Mouse (Mus musculus) midbrain, embryonic 14.5 days (tissue): ENCODE measurements around the gene Luc7l2. TPM values are rescaled to one million over a fixed set of nuclear protein-coding genes. Genes with fewer than 3 reads are reported as not detected.
"Not testable (repeated sequence)": the region's sequence is repeated elsewhere in the genome, so short reads cannot be mapped to it uniquely, and the experiment has no call there.

ENCODE experiments used
- ATAC-seq: fragments of 200-750 bp; cut with Nextera tagmentation; 2 replicates; pipeline ENCODE4 v1.8.0; 2017; ENCODE audit warnings: moderate number of reproducible peaks, moderate library complexity; ENCODE audit not compliant: low FRiP score, low TSS enrichment
- DNase-seq: peaks from one replicate; pipeline ENCODE4 v3.0.0-alpha.2; 2015
- H3K27ac ChIP-seq: fragments of 300-500 bp; sonication (generic); replicated peaks from 2 replicates; pipeline ENCODE4 v1.5.1; 2014; ENCODE audit warnings: mild to moderate bottlenecking, low read depth, low read length, moderate library complexity
- H3K27me3 ChIP-seq: fragments of 300-500 bp; sonication (generic); 2 replicates; pipeline ENCODE4 v1.6.1; 2014; ENCODE audit warnings: low read length, control low read depth, mixed read lengths; ENCODE audit not compliant: control insufficient read depth, insufficient read depth
- H3K36me3 ChIP-seq: fragments of 300-500 bp; sonication (generic); 2 replicates; pipeline ENCODE4 v1.6.1; 2014; ENCODE audit warnings: low read length, control low read depth; ENCODE audit not compliant: control insufficient read depth, insufficient read depth
- H3K4me1 ChIP-seq: fragments of 300-500 bp; sonication (generic); 2 replicates; pipeline ENCODE4 v1.6.1; 2014; ENCODE audit warnings: mild to moderate bottlenecking, antibody characterized with exemption, low read length, control low read depth; ENCODE audit not compliant: control insufficient read depth, insufficient read depth
- H3K4me2 ChIP-seq: fragments of 300-500 bp; sonication (generic); 2 replicates; pipeline ENCODE4 v1.6.1; 2014; ENCODE audit warnings: mild to moderate bottlenecking, low read length, moderate library complexity
- H3K4me3 ChIP-seq: fragments of 300-500 bp; sonication (generic); replicated peaks from 2 replicates; pipeline ENCODE4 v1.5.1; 2014; ENCODE audit warnings: low read depth, low read length
- H3K9ac ChIP-seq: fragments of 300-500 bp; sonication (generic); replicated peaks from 2 replicates; pipeline ENCODE4 v1.6.1; 2014; ENCODE audit warnings: mild to moderate bottlenecking, low read length, moderate library complexity
- H3K9me3 ChIP-seq: fragments of 300-500 bp; sonication (generic); 2 replicates; pipeline ENCODE4 v1.6.1; 2016; ENCODE audit warnings: low read length, control low read depth, mixed read lengths; ENCODE audit not compliant: control insufficient read depth
- WGBS: fragments of 180-500 bp; shearing (Covaris S2); extraction: QIAGEN DNeasy Blood & Tissue Kit; methylation state at CpG from one replicate; pipeline ENCODE4 v1.1.7; 2014; 5-methylcytosine and 5-hydroxymethylcytosine counted together
- polyA plus RNA-seq: library from polyadenylated mRNA; unstranded; fragments of >200 nt; fragmentation: Nextera tagmentation; extraction: Ambion mirVana; gene quantifications from 2 replicates; pipeline ENCODE4 v1.2.1, GENCODE M21; 2014

Gene Luc7l2
- polyA plus RNA-seq, 1 experiment from 2014 or later: 48.3 TPM

DNA sequence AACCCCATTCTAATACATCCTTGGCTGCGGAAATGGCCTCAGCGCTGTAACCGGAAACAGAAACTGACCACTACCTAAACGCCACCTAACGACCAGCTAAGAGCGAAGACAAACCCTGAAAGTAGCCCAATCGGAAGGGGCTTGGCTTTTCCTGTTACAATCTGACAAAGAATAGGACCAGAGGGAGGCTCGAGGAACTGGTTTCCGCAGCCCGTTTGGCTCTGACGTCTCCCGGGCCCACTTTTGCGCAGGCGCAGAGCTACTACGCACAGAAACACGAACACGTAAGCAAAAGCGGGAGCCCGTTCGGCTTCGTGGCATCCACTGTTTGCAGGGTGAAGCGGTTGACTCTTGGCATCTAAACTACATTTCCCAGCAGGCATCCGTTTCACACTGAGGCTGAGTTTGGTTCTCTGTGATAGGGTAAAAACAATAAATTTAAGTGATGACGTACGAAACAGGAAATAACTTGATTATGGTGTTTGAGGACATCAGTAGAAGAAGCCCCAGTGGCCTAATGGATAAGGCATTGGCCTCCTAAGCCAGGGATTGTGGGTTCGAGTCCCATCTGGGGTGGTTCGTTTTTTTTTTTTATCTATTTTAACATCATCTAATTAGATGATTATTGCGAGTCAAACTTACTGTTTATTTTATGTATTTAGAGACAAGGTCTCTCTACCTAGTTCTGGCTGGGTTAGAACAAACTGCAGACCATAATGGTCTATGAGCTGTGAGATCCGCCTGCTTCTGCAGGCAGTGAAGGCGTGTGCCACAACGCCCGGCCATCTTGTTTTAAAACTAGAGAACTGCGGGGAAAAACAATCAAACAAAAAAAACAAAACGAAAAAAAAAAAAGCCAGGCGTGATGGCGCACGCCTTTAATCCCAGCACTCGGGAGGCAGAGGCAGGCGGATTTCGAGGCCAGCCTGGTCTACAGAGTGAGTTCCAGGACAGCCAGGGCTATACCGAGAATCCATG, 17.4 kb upstream of the Luc7l2 start, which contains the start of gene Fmc1:
Gene Fmc1, plus strand, starts transcription at position 75 of the 978 bp plus-strand sequence.
- Histone ChIP-seq H3K4me2 (peak within 1 kb of the TSS; percentile 90), H3K4me3 (peak within 1 kb of the TSS; percentile 85), H3K9me3 (no peaks in the 10 kb centered on the region), H3K27me3 (no peaks in the 10 kb centered on the region), H3K27ac (peak within 1 kb of the TSS; percentile 97), H3K36me3 (no peaks in the 10 kb centered on the region), H3K4me1 (no peaks in the 10 kb centered on the region), H3K9ac (peak within 1 kb of the TSS; percentile 82)
- ATAC-seq (peak; percentile 91), DNase-seq (peak; percentile 99)
- 6% methylated on average over 41 of the region's 41 CpGs for WGBS

DNA sequence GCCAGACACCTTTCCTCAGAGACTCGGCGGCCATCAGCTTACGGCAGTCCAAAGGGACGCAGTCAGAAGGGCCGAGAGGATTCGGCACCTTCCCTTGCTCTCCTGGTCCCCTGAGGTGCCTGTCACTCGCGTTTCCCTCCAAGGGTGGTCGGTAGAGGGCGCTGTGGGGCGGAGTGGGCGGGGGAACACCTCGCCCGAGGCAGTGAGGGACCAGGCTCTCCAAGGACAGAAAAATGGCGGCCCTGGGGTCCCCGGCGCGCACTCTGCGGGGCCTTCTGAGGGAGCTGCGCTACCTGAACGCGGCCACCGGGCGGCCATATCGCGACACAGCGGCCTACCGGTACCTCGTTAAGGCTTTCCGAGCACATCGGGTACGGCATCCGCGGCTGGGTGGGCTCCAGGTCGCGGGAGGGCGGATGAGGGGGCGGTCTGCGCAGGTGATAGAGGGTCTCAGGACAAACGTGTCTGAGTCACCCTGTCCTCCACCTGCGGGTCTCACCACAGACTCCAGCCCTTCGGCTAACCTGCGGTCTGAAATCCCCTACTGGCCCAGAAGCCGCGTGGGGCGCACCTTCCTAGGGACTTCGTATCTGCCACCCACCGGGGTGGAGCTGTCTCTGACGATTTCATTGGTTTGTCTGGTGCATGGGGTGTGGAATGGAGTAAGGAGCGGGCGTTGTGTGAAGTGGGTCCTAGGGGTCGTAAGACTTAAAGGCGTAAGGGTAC, 16.3 kb upstream of the Luc7l2 start:
- Histone ChIP-seq H3K4me2 (peak overlapping the region; percentile 63), H3K36me3 (peaks cover under 1% of the 10 kb centered on the region; the same call in 1 of the 2 replicates), H3K27me3 (no peaks in the 10 kb centered on the region), H3K9me3 (no peaks in the 10 kb centered on the region), H3K4me3 (peak overlapping the region; percentile 85), H3K27ac (peak overlapping the region; percentile 97), H3K4me1 (no peaks in the 10 kb centered on the region), H3K9ac (peak overlapping the region; percentile 82)
- under 1% methylated on average over 53 of the region's 53 CpGs for WGBS
- ATAC-seq: peak; percentile 74
- peak; percentile 97 for DNase-seq

- WGBS: 3% methylated on average over 9 of the region's 9 CpGs
- H3K9ac ChIP-seq: peak overlapping the region; percentile 82
- H3K9me3 ChIP-seq: no peaks in the 10 kb centered on the region
- ATAC-seq (no peak), DNase-seq (no peak)
- no peaks in the 10 kb centered on the region for H3K4me1 ChIP-seq
- no peaks in the 10 kb centered on the region for H3K27me3 ChIP-seq
- H3K4me2 ChIP-seq: peak overlapping the region; percentile 63
- peaks cover 3% of the 10 kb centered on the region; the same call in 1 of the 2 replicates for H3K36me3 ChIP-seq
- peak overlapping the region; percentile 85 for H3K4me3 ChIP-seq
- peak overlapping the region; percentile 97 for H3K27ac ChIP-seq
Observed at GRCm38 (mm10) chr6:38535366-38535690, 15.8 kb upstream of the Luc7l2 start.

DNA sequence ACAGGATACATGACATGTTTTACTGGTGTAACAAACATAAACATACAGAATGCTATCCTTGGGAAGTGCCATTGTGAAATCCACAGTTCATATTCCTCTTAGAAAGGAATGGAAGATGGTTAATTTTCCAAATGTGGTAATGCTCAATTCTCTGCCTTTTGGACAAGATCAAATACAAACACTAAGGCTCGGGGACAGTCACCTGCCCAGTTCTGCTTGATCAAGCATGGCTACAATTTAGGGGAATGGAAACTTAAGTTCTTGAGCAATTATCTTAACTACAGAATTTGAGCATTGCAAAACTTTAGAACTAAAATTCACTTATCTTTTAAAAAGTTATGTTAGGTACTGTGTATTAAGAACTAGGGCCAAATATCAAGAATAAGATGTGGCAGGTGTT, 15.3 kb upstream of the Luc7l2 start:
- no peaks in the 10 kb centered on the region for H3K27me3 ChIP-seq
- ATAC-seq (no peak), DNase-seq (no peak)
- H3K4me2 ChIP-seq: peak overlapping the region; percentile 63
- H3K9me3 ChIP-seq: no peaks in the 10 kb centered on the region
- 78% methylated on average over 1 of the region's 1 CpGs for WGBS
- peaks cover 3% of the 10 kb centered on the region; the same call in 1 of the 2 replicates for H3K36me3 ChIP-seq
- peak overlapping the region; percentile 82 for H3K9ac ChIP-seq
- no peaks in the 10 kb centered on the region for H3K4me1 ChIP-seq
- peak overlapping the region; percentile 97 for H3K27ac ChIP-seq
- peak overlapping the region; percentile 85 for H3K4me3 ChIP-seq

- H3K4me2 ChIP-seq, H3K4me3 ChIP-seq, ATAC-seq, DNase-seq, H3K36me3 ChIP-seq, H3K9me3 ChIP-seq, H3K9ac ChIP-seq, H3K4me1 ChIP-seq, H3K27ac ChIP-seq, H3K27me3 ChIP-seq: not testable (repeated sequence)
- WGBS: 90% methylated on average over 4 of the region's 5 CpGs
Observed at GRCm38 (mm10) chr6:38544141-38544540, 7.0 kb upstream of the Luc7l2 start.

DNA sequence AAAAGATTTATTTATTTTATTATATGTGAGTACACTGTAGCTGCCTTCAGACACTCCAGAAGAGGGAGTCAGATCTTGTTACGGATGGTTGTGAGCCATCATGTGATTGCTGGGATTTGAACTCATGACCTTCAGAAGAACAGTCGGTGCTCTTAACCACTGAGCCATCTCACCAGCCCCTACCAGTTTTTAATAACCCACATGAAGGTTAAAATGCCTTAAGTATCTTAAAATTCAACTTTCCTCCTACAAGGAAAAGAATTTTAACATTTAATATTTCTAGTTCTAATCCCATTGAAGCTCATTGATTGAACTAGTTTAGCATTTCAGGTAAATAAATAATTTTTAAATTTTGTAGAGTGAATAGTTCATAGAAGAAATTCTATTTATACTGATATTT, 4.1 kb upstream of the Luc7l2 start:
- not testable (repeated sequence) for H3K9ac ChIP-seq, H3K4me2 ChIP-seq, H3K4me1 ChIP-seq, H3K36me3 ChIP-seq, H3K4me3 ChIP-seq, DNase-seq, H3K27ac ChIP-seq, H3K27me3 ChIP-seq, H3K9me3 ChIP-seq, ATAC-seq
- 95% methylated on average over 2 of the region's 2 CpGs for WGBS

GRCm38 (mm10) chr6:38547707-38548106, 3.4 kb upstream of the Luc7l2 start:
- H3K4me2 ChIP-seq: no peak overlapping the region
- no peaks in the 10 kb centered on the region for H3K4me1 ChIP-seq
- H3K4me3 ChIP-seq: no peak overlapping the region
- H3K9me3 ChIP-seq: no peaks in the 10 kb centered on the region
- no peaks in the 10 kb centered on the region for H3K36me3 ChIP-seq
- no peak for DNase-seq
- no peak for ATAC-seq
- 84% methylated on average over 1 of the region's 1 CpGs for WGBS
- no peak overlapping the region for H3K9ac ChIP-seq
- H3K27ac ChIP-seq: no peak overlapping the region
- no peaks in the 10 kb centered on the region for H3K27me3 ChIP-seq

- ATAC-seq, H3K27ac ChIP-seq, DNase-seq, H3K4me3 ChIP-seq, H3K36me3 ChIP-seq, H3K27me3 ChIP-seq, H3K4me2 ChIP-seq, H3K9me3 ChIP-seq, H3K9ac ChIP-seq, H3K4me1 ChIP-seq: not testable (repeated sequence)
- WGBS: 93% methylated on average over 7 of the region's 7 CpGs
Observed at GRCm38 (mm10) chr6:38548595-38548994, 2.5 kb upstream of the Luc7l2 start.
